Mouse (Mus musculus) left cerebral cortex, postnatal 4 days (tissue): ENCODE measurements at regions not wholly inside any gene's neighbourhood (a gene's known extent, or its start where the extent isn't known, plus 50 kb on each side); places are given as distances from the start of the nearest gene placed in this dataset.

Experiments used
- DNase-seq: peaks from one replicate; pipeline ENCODE4 v3.0.0-alpha.2; 2022
- intact Hi-C: fragments of 180-260 bp; cut with DNase I; formaldehyde crosslinking; loops from one replicate; pipeline ENCODE4 v1.15.1; 2025

DNA sequence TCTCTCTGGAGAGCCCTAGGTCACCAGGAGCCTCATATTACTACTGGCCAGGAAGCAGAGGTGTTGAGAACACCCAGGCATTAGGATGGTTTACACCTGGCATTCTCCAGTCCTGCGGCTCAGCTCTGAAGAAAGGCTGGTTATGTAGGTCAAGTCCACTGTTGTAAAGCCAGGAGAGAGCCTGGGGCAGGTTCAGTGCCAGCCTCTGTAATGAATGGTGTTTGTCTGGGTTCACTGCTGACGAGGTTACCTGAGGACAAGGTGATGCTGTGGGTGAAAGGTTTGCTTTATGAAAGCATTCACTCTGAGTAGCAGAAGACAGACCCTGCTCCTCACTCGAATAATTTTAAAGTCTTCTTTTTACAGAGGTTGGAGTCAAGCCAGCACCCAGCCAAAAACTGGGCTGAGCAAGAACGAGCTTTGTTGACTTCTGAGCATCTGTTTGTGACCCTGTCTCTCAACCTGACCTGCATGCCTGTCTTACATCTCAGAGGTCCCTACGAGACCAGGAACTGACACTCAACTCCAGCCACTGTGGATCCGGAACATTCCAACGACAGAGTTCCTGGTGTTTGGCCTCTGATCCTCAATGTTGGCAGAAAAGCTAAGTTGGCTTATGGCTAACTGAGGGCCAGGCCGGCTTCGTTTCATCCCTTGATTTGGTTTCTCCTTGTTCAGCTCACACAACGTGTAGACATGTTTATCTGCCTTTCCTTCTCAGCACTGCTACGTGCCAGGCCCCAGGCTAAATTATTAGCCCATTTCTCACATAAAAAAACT, 327.0 kb downstream of the Zfp706 start:
- intact Hi-C loops, result no loop called here
- no peak for DNase-seq

- DNase-seq, result no peak
- intact Hi-C loops, result no loop called here
These were observed 328.0 kb downstream of the Zfp706 start for GRCm38 (mm10) chr15:36679577-36679976.

DNA sequence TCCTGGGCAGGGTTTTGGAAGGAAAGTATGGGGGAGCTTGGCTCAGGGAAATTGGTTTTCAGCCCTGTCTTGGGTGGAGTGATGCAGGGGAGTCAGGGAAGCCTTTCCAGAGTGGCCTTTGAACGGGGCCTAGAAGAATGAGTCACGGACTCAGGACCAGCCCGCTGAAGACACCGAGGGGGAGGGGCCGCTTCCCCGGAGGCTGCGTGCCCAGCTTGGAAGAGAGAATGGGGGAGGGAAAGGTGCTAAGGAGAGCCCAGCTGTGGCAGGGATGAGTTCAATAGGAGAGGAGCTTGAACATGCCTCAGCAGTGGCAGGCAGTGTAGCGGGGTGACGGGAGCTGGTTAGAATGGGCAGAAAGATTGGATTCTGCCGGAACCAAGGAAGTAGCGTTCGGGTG, 337.8 kb downstream of the Zfp706 start:
- intact Hi-C loops, result no loop called here
- no peak for DNase-seq

DNA sequence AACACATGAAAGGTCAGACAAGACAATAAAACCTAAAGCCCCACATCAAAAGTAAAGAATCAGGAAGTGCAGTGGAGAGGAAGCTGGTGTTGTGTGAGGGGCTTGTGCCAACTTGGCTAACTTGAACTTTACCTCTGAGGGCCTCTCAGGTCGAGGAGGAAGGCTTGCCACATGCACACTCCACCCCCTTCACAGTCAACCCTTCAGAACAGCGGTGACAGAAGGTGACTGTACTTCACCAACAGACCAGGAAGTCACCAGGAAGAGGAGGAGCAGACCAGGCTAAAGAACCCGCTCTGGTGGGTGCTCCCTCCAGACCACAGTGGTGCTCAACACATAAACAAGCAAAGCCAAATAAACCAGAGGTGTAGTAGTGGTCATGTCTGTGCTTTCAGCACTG, 341.0 kb downstream of the Zfp706 start:
- intact Hi-C loops, result no loop called here
- no peak for DNase-seq

DNA sequence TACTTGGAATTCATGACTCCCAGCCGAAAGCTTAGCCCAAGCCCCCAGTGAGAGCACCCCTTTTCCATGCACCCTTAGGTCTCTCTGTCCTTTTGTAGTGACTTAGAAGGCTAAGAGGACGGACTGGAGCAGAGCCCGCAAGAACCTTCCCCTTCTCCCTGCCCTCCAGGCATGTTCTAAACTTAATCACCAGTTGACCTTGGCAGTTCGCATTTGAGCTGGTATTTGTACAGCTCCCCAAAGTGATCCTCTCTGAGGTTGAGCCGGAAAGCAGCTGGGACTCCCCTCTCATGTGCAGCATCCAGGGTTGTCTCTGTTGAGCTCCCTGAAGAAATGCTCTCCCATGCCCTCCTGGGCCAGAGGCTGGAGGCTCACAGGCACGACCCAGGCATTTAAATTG, 343.2 kb downstream of the Zfp706 start:
- DNase-seq, result no peak
- intact Hi-C loops, result no loop called here

DNA sequence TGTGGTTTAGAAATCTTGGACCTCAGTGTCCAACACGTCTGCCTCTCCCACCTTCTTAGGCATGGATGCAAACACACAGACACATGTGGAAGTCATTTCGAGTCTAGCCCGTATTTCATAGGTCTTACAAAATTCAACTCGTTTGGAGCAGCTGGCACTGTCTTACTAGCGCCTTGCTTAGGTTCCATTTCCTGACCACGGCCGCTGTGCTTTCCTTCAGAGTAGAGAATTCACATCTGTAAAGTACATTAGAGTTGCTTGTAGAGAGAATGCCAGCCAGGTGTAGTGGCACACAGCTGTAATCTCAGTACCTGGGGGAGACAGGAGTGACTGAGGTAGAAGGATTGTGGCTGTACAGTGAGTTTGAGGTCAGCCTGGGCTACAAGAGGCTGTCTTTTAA, 346.6 kb downstream of the Zfp706 start:
- intact Hi-C loops, result no loop called here
- no peak for DNase-seq
